Comparison of ENCODE assay signal across 9 mouse cellular contexts in the genomic region with DNA sequence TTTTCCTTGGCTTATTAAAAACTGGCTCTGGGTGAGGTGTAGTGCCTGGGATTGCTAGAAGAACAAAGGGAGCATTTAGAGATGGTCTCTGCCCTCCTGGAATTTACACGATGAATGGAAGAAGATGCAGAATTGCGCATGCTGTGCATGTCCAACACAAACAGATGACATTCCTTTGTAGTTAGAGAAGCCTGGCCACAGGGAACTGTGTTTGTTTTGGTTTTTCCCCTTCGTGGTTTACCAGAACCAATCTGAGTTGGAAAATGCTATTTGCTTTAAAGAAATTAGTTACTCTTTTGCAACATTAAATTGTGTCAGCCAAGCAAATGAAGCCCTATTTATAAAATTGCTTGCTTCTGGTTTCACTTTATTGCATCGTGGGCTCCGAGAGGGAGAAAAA. TPM values are rescaled to one million over a fixed set of nuclear protein-coding genes. Genes with fewer than 3 reads are reported as not detected.
DNase-seq lines count a peak whose midpoint lies in the region; ATAC-seq and TF ChIP-seq lines count a peak whose summit lies in the region.
"Had no signal": no experiment of that assay in that cellular context is flagged by ENCODE, and none has a peak within 500 bp of the region (broad histone marks: within the 10 kb centered on the region; RNA-seq: fewer than 3 reads in every experiment).

A gene (plus strand): TSS at position 170 of the 400 bp plus-strand sequence.

- H3K36me3 ChIP-seq in midbrain, embryonic 10.5 days: no peaks in the 10 kb centered on the region
- no peaks in the 10 kb centered on the region for H3K36me3 ChIP-seq in intestine, embryonic 15.5 days
- H3K36me3 ChIP-seq: limb, embryonic 15.5 days had no signal

- DNase-seq in layer of hippocampus, adult 2 months (ENCODE audit: low spot score in 2 of 2): no peak
- no peak for DNase-seq in layer of hippocampus, adult 9-11 months
- DNase-seq in adrenal gland, adult 8-10 months: no peak
- DNase-seq in heart, adult 8-10 months (ENCODE audit: low spot score): no peak
- peak; percentile 16 for DNase-seq in midbrain, embryonic 10.5 days (ENCODE audit: low spot score)
- no peak for DNase-seq in ovary, adult 18-20 months (ENCODE audit: low spot score)
- DNase-seq in B cell, adult 2 months: no peak

- ATAC-seq in intestine, embryonic 15.5 days: no peak

- no peak within 1 kb of the TSS for H3K4me2 ChIP-seq in intestine, embryonic 15.5 days (replicated peaks)
- H3K4me2 ChIP-seq: limb, embryonic 15.5 days had no signal

- peak within 1 kb of the TSS; percentile 58 for H3K27ac ChIP-seq in layer of hippocampus, adult 2 months
- no peak within 1 kb of the TSS; the same call in 1 of the 2 replicates for H3K27ac ChIP-seq in midbrain, embryonic 10.5 days (replicated peaks)
- H3K27ac ChIP-seq in intestine, embryonic 15.5 days: no peak within 1 kb of the TSS
- H3K27ac ChIP-seq: limb, embryonic 15.5 days had no signal

- no peaks in the 10 kb centered on the region for H3K27me3 ChIP-seq in midbrain, embryonic 10.5 days (ENCODE audit: low read depth, poor library complexity, severe bottlenecking)
- no peaks in the 10 kb centered on the region for H3K27me3 ChIP-seq in intestine, embryonic 15.5 days (replicated peaks)
- H3K27me3 ChIP-seq: limb, embryonic 15.5 days had no signal

- 43% methylated on average over 5 of the region's 5 CpGs for WGBS in midbrain, embryonic 10.5 days
- 38% methylated on average over 5 of the region's 5 CpGs for WGBS in intestine, embryonic 15.5 days

- no peak for TF ChIP-seq CTCF in layer of hippocampus, adult 2 months (conservative IDR thresholded peaks at IDR 0.05)

- no peak within 1 kb of the TSS for H3K9ac ChIP-seq in intestine, embryonic 15.5 days
- H3K9ac ChIP-seq: limb, embryonic 15.5 days had no signal

- no peaks in the 10 kb centered on the region for H3K9me3 ChIP-seq in midbrain, embryonic 10.5 days (replicated peaks)
- no peaks in the 10 kb centered on the region for H3K9me3 ChIP-seq in intestine, embryonic 15.5 days
- H3K9me3 ChIP-seq: limb, embryonic 15.5 days had no signal

- peaks cover 37% of the 10 kb centered on the region for H3K4me1 ChIP-seq in midbrain, embryonic 10.5 days
- H3K4me1 ChIP-seq in intestine, embryonic 15.5 days (replicated peaks): no peaks in the 10 kb centered on the region

- peak within 1 kb of the TSS; percentile 49 for H3K4me3 ChIP-seq in layer of hippocampus, adult 2 months
- H3K4me3 ChIP-seq in midbrain, embryonic 10.5 days: no peak within 1 kb of the TSS
- H3K4me3 ChIP-seq in intestine, embryonic 15.5 days (replicated peaks): no peak within 1 kb of the TSS
- H3K4me3 ChIP-seq: limb, embryonic 15.5 days had no signal

RNA-seq across cellular contexts. Expression of the gene that starts here (rescaled TPM):
- 10 to 100 TPM in 1 of 2 experiments, 1 to 10 TPM in 1; 7.7 to 10.9 TPM for total RNA-seq in layer of hippocampus, adult 2 months (2021)
- total RNA-seq in adrenal gland, adult 8-10 months (2022): 10 to 100 TPM; 46.2 to 84.5 (median 51.1) TPM
- total RNA-seq in heart, adult 8-10 months (2022): 10 to 100 TPM; 29.5 to 59.0 (median 36.5) TPM
- polyA plus RNA-seq in midbrain, embryonic 10.5 days (2016; fragmentation: Nextera tagmentation; extraction: Ambion mirVana): 6.4 and 7.2 TPM in 2 replicates
- 1.1 and 1.5 TPM in 2 replicates for polyA plus RNA-seq in intestine, embryonic 15.5 days (2015; fragmentation: Nextera tagmentation; extraction: Ambion mirVana)
